Mouse (Mus musculus): ENCODE results near the gene Uvssa.
"Not testable (repeated sequence)": the region's sequence is repeated elsewhere in the genome, so short reads cannot be mapped to it uniquely, and the experiment has no call there.

Uvssa gene

DNA sequence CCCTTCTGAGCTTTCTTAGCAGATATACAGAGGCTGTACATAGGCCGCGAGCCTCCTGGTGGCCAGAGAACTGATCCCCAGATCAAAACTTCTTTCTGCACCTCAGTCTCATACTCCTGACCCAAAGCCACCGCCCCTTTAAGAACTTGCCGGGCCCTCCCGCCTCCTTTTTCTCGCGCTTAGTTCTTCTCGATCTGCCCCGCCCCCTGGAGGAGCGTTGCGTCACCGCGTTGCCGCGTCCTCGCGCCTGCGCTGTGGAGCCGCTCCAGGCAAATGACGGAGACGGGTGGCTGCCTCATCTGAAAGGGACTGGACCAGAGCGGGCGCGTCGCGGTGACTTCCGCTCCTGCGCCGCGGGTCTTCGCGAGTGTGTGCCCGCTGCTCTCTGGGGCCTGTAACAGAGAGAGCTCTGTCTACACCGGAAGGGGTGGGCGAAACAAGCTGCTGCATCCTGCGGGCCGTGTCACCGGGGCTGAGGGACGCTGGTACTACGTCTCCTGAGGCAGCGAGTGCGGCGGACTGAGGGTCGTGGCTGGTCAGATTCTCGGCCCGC lies at the start of gene Uvssa:
Gene Uvssa (plus strand): TSS at position 248 of the 553 bp plus-strand sequence.
- DNase-seq (ENCODE audit: low spot score): peak; percentile 95

DNA sequence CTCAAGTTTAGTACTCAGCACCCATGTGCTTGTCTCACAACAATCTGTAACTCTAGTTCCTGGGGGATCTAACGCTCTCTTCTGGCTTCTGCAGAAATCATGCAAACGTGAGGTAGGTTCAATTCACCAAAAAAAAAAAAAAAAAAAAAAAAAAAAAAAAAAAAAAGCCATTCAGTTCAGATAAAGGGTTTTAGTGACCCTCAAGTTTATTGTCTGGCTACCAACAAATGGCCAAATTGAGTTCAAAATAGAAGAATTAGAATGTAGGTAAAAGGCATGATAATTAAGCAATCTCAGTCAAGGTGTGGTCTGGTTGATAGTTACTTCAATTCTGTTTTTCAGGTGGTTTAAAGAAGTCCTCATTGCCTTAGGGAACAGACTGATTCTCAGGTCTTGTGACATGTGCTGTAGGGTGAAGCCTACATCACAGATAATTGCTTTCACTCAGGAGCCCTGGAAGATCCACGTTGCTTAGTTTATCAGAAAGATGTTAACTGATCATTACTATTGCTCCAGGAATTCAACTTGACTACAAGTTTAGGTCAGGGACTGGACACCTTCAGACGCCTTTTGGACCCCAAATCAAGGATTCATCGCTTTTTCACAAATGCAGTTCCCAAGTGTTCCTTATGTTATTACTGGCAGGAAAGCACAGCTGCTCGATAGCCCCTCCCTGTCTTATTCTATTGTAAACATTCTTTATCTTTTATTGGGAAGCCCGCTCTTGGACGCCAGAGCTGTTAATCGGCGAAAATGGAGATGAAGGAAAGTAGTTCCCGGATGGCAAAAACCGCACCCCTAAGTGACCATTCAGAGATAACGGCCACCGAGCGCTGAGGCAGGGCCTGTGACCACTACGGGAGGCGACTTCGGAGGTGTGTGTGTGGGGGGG lies 43.7 kb upstream of the Uvssa start:
- DNase-seq (ENCODE audit: low spot score): peak; percentile 9

DNA sequence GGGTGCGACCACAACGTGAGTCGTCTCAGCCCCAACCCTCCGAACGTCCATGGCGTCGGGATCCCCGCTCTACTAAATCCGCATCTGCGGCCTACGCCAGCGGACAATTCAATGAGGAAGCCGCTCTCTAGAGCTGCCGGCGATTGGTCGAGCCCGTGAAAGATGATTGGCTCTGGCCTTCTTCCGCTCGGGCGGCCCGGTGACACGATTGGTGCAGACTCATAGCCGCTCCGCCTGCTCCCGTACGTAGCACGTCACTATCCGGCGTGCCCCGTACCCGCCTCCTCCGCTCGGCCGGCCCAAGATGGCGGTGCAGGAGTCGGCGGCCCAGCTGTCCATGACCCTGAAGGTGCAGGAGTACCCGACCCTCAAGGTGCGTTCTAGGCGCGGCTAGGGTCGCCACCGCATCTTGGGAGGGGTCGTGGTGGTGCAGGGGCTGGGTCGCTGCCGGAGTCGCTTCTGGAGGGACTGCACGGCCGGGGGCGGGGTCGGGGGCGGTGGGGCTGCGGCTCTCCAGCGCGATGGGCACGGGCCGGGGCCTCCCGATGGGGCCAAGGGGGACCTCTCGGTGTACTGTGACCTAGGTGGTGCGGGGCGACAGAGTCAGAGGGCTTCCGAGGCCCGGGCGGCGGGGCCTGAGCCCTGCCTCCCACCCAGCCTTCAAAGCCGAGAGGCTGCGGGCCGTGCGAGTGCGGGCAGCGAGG lies 42.9 kb upstream of the Uvssa start, which contains the start of gene Maea:
Gene Maea (plus strand): TSS at position 237 of the 704 bp plus-strand sequence.
- peak; percentile 96 for DNase-seq (ENCODE audit: low spot score)

DNA sequence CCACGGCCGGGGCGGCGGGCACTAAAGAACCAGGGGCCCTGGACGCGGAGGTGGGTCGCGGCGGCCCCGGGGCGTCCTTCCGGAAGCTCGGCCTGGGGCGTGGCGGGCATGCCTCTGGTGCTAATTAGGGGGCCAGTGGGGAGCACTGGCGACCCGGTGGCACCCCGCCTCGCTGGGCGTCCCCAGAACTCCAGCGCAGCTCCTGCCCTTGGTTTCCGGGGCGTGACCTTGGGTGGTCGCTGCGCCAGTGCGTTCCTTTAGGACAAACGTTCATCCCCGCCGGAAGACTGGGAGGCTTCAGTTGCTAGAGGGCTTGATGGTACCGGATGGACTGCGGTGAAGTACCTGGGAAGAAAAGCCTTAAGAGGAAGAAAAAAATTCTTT lies 42.4 kb upstream of the Uvssa start:
- no peak for DNase-seq (ENCODE audit: low spot score)

DNA sequence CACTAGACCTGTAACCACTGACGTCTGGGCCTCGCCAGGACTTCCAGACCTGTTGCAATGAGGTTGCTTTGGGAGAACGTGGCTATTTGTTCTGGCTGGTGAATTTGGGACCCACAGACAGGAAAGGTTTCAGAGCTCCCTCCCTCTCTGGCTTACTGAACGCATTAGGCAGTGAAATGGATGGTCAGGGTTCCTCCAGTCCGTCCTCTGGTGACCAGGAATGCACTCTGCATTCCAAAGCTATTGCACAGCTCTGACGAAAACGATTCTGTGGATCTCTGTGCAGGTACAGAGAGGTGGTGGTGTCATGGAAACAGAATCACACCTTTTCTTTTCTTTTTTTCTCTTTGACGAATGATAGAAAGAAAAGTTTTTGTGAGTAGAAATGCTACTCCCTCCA lies 41.1 kb upstream of the Uvssa start:
- no peak for DNase-seq (ENCODE audit: low spot score)

DNA sequence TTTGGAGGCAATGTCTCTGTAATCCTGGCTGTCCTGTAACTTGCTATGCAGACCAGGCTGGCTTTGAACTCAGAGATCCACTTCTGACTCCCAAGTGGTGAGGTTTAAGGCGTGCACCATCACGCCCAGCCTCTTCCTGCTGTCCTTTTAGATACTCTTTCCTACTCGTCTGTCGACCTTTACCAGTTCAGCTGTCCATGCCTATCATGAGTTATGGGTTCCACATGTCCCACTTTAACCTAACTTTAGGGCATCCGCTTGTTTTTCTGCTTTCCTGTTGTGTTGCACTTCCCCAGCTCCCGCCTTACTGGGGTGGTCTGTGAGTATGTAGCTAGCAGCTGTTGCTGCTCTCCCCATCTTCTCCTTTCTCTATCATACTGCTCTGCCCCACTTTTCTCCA lies 37.2 kb upstream of the Uvssa start:
- no peak for DNase-seq (ENCODE audit: low spot score)

DNA sequence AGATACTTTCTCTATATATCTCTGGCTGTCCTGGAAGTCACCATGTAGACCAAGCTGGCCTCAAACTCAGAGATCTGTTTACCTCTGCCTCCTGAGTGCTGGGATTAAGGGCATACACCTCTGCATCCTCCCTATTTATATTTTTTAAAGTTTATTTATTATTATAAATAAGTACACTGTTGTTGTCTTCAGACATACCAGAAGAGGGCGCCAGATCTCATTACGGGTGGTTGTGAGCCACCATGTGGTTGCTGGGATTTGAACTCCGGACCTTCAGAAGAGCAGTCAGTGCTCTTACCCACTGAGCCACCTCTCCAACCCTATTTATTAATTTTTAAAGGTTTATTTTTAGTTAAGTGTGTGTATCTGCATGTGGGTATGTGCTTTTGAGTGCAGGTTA lies 36.1 kb upstream of the Uvssa start:
- not testable (repeated sequence) for DNase-seq (ENCODE audit: low spot score)

DNA sequence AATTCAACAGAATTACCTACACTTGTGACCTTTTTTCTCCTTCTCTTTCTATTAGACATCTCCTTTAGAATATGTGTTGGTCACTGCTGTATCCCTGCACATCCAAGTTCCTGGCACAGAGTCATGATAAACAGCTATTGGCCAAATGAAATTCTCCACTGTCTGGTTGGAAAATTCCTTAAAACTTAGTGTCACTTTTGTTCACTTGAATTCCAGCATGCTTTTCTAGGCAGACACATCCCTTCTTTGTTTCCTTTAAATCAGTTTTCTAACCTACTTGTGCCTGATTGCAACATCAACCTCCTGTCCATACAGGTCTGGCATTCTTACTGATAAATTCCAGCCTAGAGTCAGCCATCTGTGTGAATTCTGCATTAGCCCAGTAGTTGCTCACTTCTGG lies 35.5 kb upstream of the Uvssa start:
- DNase-seq (ENCODE audit: low spot score): no peak

DNA sequence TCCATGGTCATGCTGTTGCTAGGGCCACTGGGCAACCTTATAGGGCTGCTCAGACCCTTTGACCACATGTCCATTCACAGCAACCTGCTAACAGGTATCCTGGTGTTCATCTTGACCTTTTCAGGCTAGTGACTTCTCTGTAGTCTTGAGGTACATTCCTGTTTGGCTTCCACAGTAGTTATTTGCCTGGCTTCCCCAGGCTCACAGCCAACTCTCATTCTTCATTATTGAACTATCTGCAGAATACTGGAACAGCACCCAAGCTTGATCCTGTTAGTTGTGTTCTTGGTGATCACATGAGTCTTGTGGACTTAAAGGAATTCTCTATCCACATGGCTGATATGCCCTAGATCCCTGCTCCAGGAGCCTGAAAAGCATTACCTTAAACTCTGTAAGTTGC lies 34.8 kb upstream of the Uvssa start:
- DNase-seq (ENCODE audit: low spot score): no peak

DNA sequence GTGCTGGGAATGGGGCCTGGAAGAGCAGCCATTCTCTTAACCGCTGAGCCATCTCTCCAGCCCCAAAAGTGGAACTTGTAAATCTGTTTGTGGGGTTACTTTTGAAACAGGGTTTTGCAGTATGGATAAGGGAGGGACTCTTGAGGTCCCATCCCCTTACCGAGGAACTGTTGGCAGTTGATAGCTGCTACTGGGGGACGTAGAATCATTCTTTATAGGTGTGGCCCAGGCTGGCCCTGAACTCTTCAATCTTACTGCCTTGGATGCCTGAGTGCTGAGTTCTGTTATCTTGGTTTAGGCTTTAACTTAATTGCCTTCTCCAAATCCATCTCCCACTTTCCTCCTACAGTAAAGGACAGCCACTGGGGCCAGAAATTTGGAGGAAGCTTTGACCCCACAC lies 34.3 kb upstream of the Uvssa start:
- DNase-seq (ENCODE audit: low spot score): no peak

DNA sequence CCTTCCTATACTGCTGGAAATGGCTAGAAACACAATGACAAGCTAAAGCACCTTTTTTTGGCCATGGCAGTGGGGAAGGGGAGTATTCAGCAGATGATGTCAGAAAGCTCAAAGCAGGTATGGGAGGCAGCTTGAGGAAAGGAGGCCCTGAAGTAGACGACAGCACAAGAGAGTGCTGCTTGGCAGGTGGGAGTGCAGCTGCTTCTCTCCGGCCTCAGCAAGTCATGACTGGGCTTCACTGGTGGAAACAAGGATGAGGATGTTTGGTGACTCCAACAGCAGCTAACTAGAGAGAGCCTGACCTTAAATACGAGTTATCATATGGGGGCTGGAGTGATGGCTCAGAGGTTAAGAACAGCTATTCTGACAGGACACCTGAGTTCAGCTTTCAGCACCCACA lies 30.7 kb upstream of the Uvssa start:
- no peak for DNase-seq (ENCODE audit: low spot score)

DNA sequence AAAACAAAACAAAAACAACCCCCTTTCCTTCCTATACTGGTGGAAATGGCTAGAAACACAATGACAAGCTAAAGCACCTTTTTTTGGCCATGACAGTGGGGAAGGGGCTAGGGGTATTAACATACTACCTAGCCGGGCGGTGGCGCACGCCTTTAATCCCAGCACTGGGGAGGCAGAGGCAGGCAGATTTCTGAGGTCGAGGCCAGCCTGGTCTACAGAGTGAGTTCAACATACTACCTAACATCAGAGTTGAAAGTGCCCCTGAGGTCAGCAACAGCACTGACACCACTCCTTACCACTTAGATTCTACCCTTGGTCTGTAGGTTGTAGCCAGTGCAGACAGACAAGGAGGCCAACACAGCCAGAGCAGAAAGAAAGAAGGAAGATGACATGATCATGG lies 29.1 kb upstream of the Uvssa start:
- DNase-seq (ENCODE audit: low spot score): no peak

DNA sequence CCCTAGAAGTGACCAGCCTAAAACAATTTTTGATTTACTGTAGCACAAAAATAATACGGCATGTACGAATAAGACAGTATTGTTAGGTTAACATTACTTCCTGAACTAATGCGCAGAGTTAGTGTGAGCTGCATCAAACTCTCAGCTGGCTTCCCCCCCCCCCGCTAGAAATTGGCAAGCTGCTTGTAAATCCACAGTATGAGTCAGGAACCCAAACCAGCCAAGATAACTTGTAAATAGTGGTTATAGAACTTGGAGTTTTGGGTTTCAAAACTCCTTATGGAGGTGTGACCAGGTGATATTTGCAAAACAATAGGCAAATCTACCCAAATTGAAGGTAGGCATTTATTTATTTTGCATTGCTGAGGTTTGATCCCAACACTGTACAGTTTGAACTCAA lies 28.6 kb upstream of the Uvssa start:
- no peak for DNase-seq (ENCODE audit: low spot score)

DNA sequence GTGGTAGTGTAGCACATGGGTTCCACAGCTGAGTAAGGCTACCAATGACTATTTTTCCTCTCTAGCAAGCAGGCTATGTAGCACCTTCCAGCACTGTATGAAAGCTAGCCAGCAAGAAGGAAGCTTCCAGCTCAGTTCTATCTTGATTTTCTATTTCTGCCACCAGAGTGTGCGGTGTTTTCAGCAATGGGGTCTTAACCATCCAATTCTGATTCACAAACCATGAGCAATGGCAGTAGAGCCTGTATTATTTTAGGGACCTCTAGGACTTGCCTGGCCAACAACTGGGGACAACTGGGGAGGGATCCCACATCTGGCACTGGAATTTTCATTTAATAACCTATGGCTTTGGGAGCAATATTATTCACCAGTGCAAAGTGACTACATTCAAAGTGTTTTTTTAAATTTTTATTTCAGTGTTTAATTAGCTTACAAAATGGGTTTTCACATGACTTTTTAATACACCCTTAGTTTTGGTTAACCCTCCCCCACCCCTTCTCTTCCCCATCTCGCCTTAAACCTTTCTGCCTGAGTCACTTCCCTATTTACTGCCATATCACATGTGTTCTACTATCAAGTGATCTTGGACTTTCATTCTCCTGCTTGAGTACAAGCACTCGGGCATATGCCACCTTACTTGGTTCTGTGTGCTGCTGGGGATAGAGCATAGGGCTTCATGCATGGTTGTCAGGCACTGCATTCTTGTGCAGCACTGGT lies 26.6 kb upstream of the Uvssa start:
- DNase-seq (ENCODE audit: low spot score): no peak

DNA sequence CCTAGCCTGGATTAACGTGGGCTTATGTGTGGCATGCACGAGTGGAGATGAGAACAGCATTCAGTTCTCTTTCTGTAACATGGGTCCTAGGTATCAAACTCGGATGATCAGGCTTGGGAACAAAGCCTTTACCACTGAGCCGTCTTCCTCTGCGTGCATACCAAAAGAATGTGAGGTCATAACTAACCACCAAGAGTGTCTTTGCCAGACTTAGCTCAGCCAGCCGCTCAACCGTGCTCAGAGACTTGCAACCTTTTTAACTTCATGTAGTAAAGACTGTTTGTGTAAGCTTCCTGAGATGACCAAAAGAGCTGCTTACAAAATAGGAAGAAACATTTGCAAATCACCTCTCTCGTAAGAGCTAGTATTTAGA lies 26.1 kb upstream of the Uvssa start:
- DNase-seq (ENCODE audit: low spot score): no peak

DNA sequence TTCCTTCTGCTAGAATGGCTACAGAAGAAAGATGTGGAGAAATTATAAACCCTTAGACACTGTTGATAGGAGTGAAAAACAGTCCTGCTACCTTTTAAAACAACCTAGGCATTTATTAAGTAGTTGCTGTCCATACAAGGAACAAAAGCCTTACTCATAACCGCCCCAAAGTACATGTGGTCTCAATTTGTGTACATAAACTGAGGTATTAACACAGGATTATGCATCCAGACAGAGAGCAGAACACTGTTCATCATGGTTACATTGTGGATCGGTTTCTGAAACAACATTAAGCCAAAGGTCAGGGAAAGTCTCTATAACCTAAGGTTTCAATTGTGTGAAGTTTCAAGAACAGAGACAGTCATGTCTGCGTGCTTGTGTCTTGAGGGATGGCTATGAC lies 25.3 kb upstream of the Uvssa start:
- no peak for DNase-seq (ENCODE audit: low spot score)

DNA sequence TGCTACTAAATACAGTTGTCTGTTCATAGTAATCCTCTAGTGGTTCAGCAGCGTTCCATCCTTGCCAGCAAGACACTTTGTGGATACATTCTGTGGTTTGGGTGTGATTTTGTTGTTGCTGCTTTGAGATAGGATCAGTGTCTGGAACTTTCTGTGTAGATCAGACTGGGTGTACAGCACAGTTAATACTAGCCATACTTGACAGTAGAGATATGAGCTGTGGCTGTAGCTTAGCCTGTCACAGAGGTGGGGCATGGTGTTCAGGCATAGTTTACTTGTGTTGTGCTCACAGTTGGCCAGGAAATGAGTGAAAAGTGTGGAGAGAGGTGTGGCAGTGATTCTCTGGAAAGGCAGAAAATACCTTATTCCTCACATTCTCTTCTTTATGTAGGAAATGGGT lies 20.9 kb upstream of the Uvssa start:
- DNase-seq (ENCODE audit: low spot score): no peak

DNA sequence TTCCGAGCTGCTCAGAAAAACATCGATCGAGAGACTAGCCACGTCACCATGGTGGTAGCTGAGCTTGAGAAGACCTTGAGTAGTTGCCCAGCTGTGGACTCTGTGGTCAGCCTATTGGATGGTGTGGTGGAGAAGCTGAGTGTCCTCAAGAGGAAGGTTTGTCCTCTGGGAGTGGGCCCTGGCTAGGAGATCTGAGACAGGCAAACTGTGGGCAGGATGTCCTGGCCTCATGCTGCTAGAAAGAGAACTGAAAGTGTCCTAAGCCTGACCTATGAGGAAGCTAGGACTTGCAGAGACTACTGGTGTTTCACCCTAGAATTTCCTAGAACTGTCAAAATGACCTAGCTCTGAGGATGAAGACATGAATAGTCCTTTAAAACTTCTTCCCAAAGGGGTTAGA lies 19.9 kb upstream of the Uvssa start:
- DNase-seq (ENCODE audit: low spot score): no peak

DNA sequence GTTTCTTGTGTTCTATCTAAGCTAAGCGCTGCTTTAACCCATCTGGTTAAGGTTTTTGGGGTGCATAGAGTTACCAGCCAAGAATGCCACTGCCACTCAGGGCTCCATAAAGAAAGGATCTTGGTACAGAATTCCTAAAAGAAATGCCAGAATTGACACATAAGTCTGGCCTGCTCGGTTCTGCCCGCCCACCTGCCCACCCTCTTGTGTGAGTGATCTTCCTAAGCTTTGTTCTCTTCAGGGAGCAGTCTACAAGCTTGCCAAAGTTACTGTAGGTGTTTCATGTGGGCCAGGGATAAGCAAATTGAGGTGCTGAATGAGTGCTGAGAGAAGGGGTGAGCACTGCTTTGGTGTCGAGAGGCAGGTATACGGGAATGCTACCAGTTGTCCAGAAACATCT lies 15.1 kb upstream of the Uvssa start:
- no peak for DNase-seq (ENCODE audit: low spot score)

DNA sequence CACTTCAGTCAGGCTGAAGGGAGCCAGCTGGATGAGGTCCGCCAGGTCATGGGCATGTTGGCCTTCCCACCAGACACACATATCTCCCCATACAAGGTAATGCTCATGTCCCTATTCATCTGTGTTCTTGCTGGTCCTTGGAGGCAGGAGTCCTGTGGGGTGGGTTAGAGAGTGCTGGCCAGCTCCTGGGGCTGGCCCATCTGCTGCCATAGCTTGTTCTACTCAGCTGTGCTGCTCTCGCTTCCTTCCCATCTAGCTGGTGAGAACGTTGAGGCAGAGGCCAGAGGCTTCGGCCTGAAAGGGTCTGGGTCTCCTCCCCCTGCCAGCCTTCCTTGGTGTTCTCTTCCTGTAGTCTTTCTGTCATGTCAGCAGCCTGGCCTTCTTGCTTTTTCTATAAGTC lies 9.7 kb upstream of the Uvssa start:
- DNase-seq (ENCODE audit: low spot score): no peak

DNA sequence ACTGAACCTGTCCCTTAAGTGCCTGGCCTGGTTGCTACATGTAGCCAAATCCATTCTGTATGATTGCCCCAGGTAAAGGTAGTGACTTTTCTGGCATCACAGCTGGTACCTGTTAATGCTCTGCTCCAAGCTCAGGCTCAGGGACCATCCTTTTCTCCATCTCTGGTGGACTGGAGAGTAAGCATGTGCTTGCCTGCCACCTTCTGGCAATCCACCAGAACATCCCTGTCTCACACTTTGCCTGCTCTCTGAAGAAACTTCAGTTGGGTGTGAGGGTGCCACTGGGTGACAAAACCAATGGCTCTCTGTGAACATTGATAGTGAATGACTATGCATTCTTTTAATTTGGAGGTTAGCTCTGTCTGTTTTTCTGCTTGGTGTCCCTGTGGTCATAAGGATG lies 7.2 kb upstream of the Uvssa start:
- no peak for DNase-seq (ENCODE audit: low spot score)

DNA sequence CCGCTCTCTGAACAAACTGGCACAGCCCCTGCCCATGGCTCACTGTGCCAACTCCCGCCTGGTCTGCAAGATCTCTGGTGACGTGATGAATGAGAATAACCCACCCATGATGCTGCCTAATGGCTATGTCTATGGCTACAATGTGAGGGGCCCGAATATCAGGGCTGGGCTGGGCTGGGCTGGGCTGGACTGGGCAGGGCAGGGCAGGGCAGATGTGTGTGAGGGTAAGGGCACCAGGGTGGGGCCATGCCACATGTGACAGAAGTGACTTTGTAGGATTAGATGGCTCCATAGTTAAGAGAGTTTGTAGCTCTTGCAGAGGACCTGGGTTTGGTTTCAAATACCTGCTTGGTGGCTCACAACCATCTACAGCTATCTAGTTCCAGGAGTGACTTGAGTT lies 6.7 kb upstream of the Uvssa start:
- DNase-seq (ENCODE audit: low spot score): no peak
